Mouse (Mus musculus) erythroblast, embryonic 14.5 days (primary cell): ENCODE data around the gene Prnd. TPM values are rescaled to one million over a fixed set of nuclear protein-coding genes. Genes with fewer than 3 reads are reported as not detected.

Source experiments
- H3K27me3 ChIP-seq: 2 replicates; pipeline ENCODE4 v1.6.1; 2012; ENCODE audit warnings: inconsistent platforms; ENCODE audit not compliant: control insufficient read depth
- H3K36me3 ChIP-seq: 2 replicates; pipeline ENCODE4 v1.6.1; 2012; ENCODE audit warnings: mild to moderate bottlenecking, inconsistent platforms; ENCODE audit not compliant: control insufficient read depth
- H3K4me1 ChIP-seq: 2 replicates; pipeline ENCODE4 v1.6.1; 2012; ENCODE audit warnings: inconsistent platforms; ENCODE audit not compliant: control insufficient read depth
- H3K4me3 ChIP-seq: replicated peaks from 2 replicates; pipeline ENCODE3; 2012; ENCODE audit warnings: moderate library complexity, mild to moderate bottlenecking, inconsistent platforms
- H3K9me3 ChIP-seq: 2 replicates; pipeline ENCODE4 v1.6.1; 2012; ENCODE audit warnings: low read length, inconsistent platforms, mixed read lengths; ENCODE audit not compliant: control insufficient read depth
- GATA1 ChIP-seq: IDR thresholded peaks from 2 replicates; pipeline ENCODE4 v1.6.1; 2012; ENCODE audit warnings: low read length, inconsistent platforms, mixed read lengths
- TAL1 ChIP-seq: IDR thresholded peaks from 3 replicates; pipeline ENCODE4 v1.6.1; 2012; ENCODE audit warnings: low read length, inconsistent platforms, mixed read lengths
- polyA plus RNA-seq: library from polyadenylated mRNA; stranded (reverse); fragments of >175 nt; gene quantifications from 2 replicates; pipeline ENCODE4 v1.2.3, GENCODE M21; 2012

Gene Prnd
- polyA plus RNA-seq, 1 experiment = not detected

DNA sequence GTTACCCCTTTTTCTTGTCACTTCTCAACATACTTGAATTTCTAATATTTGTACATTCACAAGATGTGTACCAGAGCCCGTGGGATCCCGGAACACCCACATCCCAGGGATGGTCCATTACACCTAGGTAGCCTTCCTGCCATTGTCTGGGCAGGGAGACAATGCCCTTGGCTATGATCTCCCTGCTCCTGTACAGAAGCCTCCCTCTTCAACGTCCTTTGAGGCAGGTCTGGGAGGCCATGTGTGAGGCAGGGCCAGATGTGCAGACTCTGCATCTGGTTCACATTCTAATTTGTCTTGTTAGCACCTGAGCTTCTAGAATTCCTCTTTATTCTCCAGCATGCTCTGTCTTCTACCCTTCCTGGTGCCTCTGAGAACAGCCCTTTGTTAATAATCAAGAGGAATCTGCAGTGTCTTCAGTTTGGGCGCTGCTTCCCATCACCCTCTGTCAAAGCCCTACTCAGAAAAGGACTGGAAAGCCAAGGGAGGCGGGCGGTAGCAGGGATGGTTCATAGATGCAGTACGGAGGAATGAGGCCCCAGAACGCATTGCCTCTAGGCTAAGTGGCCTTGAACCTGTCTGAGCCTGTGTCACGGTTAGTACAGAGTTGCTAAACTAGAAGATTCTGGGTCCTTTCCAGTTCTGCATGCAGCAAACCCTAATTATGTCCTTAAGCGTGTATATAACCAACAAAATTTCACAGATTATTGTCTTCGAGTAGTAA lies 1.6 kb upstream of the Prnd start:
- Histone ChIP-seq H3K9me3 (no peaks in the 10 kb centered on the region), H3K4me3 (no peak overlapping the region), H3K4me1 (peaks cover 4% of the 10 kb centered on the region; the same call in 1 of the 2 replicates), H3K36me3 (no peaks in the 10 kb centered on the region), H3K27me3 (peaks cover 68% of the 10 kb centered on the region)
- TF ChIP-seq TAL1 (no peak), GATA1 (no peak)

DNA sequence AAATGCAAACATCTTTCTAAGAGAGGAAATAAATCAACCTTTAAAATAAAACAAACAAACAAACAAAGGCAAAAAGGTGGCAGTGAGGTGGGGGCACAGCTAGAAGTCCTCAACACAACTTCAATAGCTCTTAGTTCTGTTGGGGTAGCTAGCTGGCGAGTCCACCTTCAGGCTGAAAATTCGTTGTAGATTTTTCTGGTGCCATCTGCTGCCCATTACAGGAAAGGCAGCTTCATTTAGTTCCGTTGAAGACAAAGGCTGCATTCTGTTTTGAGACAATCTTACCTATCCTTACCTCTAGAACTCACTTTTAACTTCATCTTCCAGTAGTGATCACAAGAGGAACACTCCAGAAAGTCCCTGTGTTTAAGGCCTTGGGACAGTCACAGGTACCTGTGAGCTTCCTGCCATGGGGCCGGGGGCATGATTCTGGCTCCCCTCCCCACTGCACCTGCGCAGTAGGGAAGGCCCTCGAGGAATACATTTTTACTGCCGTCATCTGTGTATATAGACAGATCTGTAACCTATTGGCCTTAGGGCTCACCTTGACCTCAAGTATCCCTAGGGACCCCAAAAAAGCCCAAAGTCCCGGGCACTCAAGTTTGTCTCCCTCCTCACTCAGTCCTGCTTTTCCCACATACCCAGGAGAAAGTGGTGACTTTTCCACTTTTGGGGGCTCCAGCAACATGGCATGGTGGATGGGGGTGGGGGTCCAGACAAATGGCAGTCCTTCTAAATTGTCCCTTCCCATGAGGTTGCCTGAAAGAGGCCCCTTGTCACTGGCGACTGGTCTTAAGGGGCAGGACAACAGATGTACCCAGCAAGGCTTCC lies 679 bp upstream of the Prnd start:
- Histone ChIP-seq H3K27me3 (peaks cover 75% of the 10 kb centered on the region), H3K9me3 (no peaks in the 10 kb centered on the region), H3K36me3 (no peaks in the 10 kb centered on the region), H3K4me1 (peaks cover 4% of the 10 kb centered on the region), H3K4me3 (no peak overlapping the region)
- TF ChIP-seq GATA1 = no peak
- no peak for TF ChIP-seq TAL1

DNA sequence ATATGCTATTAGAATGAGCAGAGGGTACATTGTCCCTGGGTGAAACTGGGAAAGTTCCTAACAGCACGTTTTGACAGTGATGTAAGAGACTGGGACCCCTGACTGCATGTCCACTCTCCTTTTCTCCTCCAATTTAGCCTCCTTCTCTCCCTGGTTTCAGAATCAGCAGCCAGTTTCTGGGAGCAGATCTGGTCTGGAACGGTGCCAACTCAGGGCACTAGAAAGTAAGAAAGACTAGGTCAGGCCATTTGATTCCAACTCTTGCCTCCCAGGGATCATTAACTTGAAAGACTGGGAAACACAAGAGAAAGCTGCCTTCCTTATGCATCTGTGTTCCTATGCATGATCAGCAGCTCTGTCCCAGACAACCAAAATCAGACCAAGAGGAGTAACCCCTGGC lies 1.8 kb downstream of the Prnd start:
- Histone ChIP-seq H3K4me3 (no peak overlapping the region), H3K9me3 (no peaks in the 10 kb centered on the region), H3K27me3 (peaks cover 66% of the 10 kb centered on the region), H3K36me3 (no peaks in the 10 kb centered on the region), H3K4me1 (peaks cover 6% of the 10 kb centered on the region)
- TF ChIP-seq GATA1 (no peak), TAL1 (no peak)

DNA sequence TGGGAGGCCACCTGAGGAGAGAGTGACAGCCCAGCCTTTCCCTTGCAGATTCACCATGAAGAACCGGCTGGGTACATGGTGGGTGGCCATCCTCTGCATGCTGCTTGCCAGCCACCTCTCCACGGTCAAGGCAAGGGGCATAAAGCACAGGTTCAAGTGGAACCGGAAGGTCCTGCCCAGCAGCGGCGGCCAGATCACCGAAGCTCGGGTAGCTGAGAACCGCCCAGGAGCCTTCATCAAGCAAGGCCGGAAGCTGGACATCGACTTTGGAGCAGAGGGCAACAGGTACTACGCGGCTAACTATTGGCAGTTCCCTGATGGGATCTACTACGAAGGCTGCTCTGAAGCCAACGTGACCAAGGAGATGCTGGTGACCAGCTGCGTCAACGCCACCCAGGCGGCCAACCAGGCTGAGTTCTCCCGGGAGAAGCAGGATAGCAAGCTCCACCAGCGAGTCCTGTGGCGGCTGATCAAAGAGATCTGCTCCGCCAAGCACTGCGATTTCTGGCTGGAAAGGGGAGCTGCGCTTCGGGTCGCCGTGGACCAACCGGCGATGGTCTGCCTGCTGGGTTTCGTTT lies 2.4 kb downstream of the Prnd start:
- Histone ChIP-seq H3K4me1 (peaks cover 6% of the 10 kb centered on the region), H3K27me3 (peaks cover 62% of the 10 kb centered on the region), H3K36me3 (no peaks in the 10 kb centered on the region), H3K4me3 (no peak overlapping the region), H3K9me3 (no peaks in the 10 kb centered on the region)
- TF ChIP-seq TAL1 (no peak), GATA1 (no peak)

DNA sequence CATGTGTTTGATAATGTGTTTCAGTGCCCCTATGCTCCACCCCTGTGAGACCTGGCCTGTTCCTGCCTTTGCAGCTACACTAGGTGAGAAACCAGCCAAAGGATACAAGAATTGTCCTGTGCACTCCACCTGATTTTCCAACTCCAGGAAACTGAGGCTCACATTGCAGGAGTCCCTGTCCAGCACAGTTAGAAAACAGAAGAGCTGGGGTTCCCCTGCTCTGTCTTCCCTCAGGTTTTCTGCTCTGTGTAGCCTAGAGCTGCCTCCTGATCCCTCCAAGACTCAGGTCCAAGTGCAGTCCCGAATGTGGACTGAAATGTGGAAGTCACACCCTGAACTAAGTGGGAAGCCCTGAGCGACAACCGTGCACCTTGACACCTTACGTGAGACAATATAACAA lies 3.0 kb downstream of the Prnd start:
- H3K4me1 ChIP-seq = peaks cover 6% of the 10 kb centered on the region
- no peaks in the 10 kb centered on the region for H3K9me3 ChIP-seq
- no peaks in the 10 kb centered on the region for H3K36me3 ChIP-seq
- H3K4me3 ChIP-seq = no peak overlapping the region
- TF ChIP-seq TAL1 (no peak), GATA1 (no peak)
- H3K27me3 ChIP-seq = peaks cover 58% of the 10 kb centered on the region

DNA sequence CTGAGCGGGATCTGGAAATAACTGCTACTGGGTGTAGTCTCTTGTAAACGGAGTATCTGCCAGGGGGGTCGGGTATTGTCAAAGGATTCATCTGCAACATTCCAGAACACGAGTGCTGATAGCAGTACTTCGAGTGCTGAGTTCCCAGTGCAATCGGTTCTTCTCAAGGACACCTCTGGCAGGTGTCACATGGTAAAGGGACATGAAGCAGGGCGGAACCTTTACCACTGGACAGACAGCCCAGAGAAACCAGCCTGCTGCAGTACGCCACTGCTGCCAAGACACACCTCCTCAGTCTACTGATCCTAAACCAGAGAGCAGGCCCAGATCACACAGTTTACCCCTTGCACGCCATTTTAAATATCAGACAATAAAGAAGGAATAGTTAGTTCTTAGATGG lies 4.2 kb downstream of the Prnd start:
- no peaks in the 10 kb centered on the region for H3K9me3 ChIP-seq
- TF ChIP-seq GATA1 (no peak), TAL1 (no peak)
- no peaks in the 10 kb centered on the region for H3K36me3 ChIP-seq
- H3K4me1 ChIP-seq = peaks cover 6% of the 10 kb centered on the region
- H3K4me3 ChIP-seq = no peak overlapping the region
- peaks cover 53% of the 10 kb centered on the region for H3K27me3 ChIP-seq

DNA sequence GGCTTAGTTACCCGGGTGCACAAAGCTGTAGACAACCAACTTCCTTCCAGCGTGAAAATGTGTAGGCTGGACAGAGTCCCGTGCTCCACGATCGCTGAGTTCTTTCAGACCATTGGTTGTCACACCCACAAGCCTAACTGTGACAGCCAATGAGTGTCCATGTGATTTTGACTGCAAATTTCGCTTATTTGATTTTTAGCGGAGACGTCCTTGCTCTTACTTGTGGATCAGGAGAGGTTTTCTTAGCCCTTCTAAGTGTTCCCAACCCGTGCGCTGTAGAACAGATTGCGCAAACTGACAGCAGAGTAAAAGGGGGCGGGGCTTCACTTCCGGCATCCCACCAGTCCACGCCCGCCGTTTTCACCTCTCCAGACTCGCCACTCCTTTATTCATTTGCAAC lies 4.6 kb downstream of the Prnd start:
- Histone ChIP-seq H3K36me3 (no peaks in the 10 kb centered on the region), H3K4me3 (peak overlapping the region; percentile 31), H3K9me3 (no peaks in the 10 kb centered on the region), H3K27me3 (peaks cover 49% of the 10 kb centered on the region), H3K4me1 (peaks cover 6% of the 10 kb centered on the region)
- TF ChIP-seq GATA1 = no peak
- TF ChIP-seq TAL1 = no peak

DNA sequence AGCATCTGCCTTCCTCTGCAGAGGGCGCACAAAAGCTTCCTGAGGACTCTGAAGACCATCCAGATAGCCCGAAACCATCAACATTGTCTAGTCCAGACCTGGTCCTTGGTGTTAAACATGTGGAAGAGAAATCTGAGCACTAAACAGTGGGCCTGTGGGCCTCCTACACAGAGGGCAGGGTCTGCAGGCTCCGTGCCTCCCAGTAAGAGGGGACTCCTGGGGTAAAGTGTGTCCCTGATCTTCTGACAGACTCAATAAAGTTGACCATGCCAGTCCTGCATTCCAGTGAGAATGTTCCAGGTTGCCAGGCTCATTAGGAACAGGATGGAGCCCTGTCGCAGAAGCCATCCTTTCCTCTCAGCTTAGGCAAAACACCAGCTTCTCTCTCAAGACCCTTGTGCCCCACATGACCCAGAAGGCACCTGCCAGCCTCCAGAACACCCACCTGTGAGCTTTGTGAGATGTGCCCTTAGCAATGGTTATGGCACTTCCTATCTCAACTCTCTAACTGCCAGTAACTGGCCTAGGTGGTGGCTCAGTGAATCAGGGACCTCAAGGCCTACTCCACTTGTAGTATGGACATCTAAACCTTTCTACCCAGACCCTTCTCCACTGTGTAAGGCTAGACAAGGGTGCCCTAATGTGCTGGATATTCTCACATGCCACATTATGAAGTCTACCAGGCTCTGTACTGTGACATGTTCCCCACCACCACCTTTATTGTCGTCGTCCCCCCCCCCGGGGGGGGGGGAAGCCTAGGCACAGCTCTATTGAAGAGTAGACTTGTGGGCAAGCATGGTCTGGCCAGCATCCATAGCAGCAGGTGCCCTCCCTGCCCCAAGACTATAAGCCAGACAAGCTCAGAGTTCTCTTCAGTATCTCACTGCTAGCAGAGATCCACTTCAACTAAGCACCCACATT lies 5.9 kb downstream of the Prnd start:
- no peak for TF ChIP-seq GATA1
- TF ChIP-seq TAL1 = no peak
- Histone ChIP-seq H3K36me3 (no peaks in the 10 kb centered on the region), H3K9me3 (no peaks in the 10 kb centered on the region), H3K4me1 (peaks cover 6% of the 10 kb centered on the region), H3K27me3 (peaks cover 37% of the 10 kb centered on the region), H3K4me3 (no peak overlapping the region)
